Mouse (Mus musculus) neural tube, embryonic 15.5 days (tissue): ENCODE measurements around the gene Tenm2. TPM values are rescaled to one million over a fixed set of nuclear protein-coding genes. Genes with fewer than 3 reads are reported as not detected.

Experiments used
- ATAC-seq: fragments of 200-750 bp; cut with Nextera tagmentation; 2 replicates; pipeline ENCODE4 v1.8.0; 2017; ENCODE audit warnings: mild to moderate bottlenecking, moderate TSS enrichment, moderate library complexity; ENCODE audit not compliant: low FRiP score
- H3K27ac ChIP-seq: fragments of 300-500 bp; sonication (generic); replicated peaks from 2 replicates; pipeline ENCODE4 v1.5.1; 2015; ENCODE audit warnings: mild to moderate bottlenecking, inconsistent platforms
- H3K27me3 ChIP-seq: fragments of 300-500 bp; sonication (generic); replicated peaks from 2 replicates; pipeline ENCODE4 v1.6.1; 2015; ENCODE audit warnings: inconsistent platforms
- H3K36me3 ChIP-seq: fragments of 300-500 bp; sonication (generic); 2 replicates; pipeline ENCODE4 v1.6.1; 2015; ENCODE audit warnings: inconsistent platforms
- H3K4me1 ChIP-seq: fragments of 300-500 bp; sonication (generic); 2 replicates; pipeline ENCODE4 v1.6.1; 2015; ENCODE audit warnings: inconsistent platforms
- H3K4me2 ChIP-seq: fragments of 300-500 bp; sonication (generic); 2 replicates; pipeline ENCODE4 v1.6.1; 2015; ENCODE audit warnings: inconsistent platforms, mild to moderate bottlenecking, moderate library complexity
- H3K4me3 ChIP-seq: fragments of 300-500 bp; sonication (generic); replicated peaks from 2 replicates; pipeline ENCODE4 v1.5.1; 2015; ENCODE audit warnings: mild to moderate bottlenecking, inconsistent platforms
- H3K9ac ChIP-seq: fragments of 300-500 bp; sonication (generic); replicated peaks from 2 replicates; pipeline ENCODE4 v1.6.1; 2015; ENCODE audit warnings: mild to moderate bottlenecking, inconsistent platforms
- H3K9me3 ChIP-seq: fragments of 300-500 bp; sonication (generic); replicated peaks from 2 replicates; pipeline ENCODE4 v1.6.1; 2016; ENCODE audit warnings: inconsistent platforms
- WGBS: fragments of 180-500 bp; shearing (Covaris S2); methylation state at CpG from one replicate; pipeline ENCODE4 v1.1.7; 2015; ENCODE audit warnings: mixed read lengths; 5-methylcytosine and 5-hydroxymethylcytosine counted together
- polyA plus RNA-seq: library from polyadenylated mRNA; unstranded; fragments of >200 nt; fragmentation: Nextera tagmentation; extraction: Ambion mirVana; gene quantifications from 2 replicates; pipeline ENCODE4 v1.2.1, GENCODE M21; 2015

Gene Tenm2
- polyA plus RNA-seq, 1 experiment from 2014 or later, result 34.7 TPM

GRCm38 (mm10) chr11:36758009-36758408 lies 477.8 kb downstream of the Tenm2 start:
- Histone ChIP-seq H3K4me1 (no peaks in the 10 kb centered on the region), H3K36me3 (no peaks in the 10 kb centered on the region), H3K9me3 (no peaks in the 10 kb centered on the region), H3K27me3 (no peaks in the 10 kb centered on the region), H3K27ac (no peak overlapping the region), H3K4me2 (no peak overlapping the region), H3K9ac (no peak overlapping the region), H3K4me3 (no peak overlapping the region)
- no peak for ATAC-seq
- WGBS, result 66% methylated on average over 3 of the region's 3 CpGs

- Histone ChIP-seq H3K9ac (no peak overlapping the region), H3K4me1 (no peaks in the 10 kb centered on the region), H3K4me2 (no peak overlapping the region), H3K9me3 (no peaks in the 10 kb centered on the region), H3K27ac (no peak overlapping the region), H3K4me3 (no peak overlapping the region), H3K27me3 (no peaks in the 10 kb centered on the region), H3K36me3 (no peaks in the 10 kb centered on the region)
- no peak for ATAC-seq
- 63% methylated on average over 4 of the region's 4 CpGs for WGBS
These were observed 489.5 kb downstream of the Tenm2 start for GRCm38 (mm10) chr11:36746286-36746685.

GRCm38 (mm10) chr11:36727800-36728199 lies 508.0 kb downstream of the Tenm2 start:
- H3K4me1 ChIP-seq, result no peaks in the 10 kb centered on the region
- no peak overlapping the region for H3K4me3 ChIP-seq
- WGBS, result 69% methylated on average over 3 of the region's 3 CpGs
- no peaks in the 10 kb centered on the region for H3K36me3 ChIP-seq
- H3K4me2 ChIP-seq, result no peak overlapping the region
- ATAC-seq, result no peak
- no peak overlapping the region for H3K9ac ChIP-seq
- no peaks in the 10 kb centered on the region for H3K27me3 ChIP-seq
- no peaks in the 10 kb centered on the region for H3K9me3 ChIP-seq
- no peak overlapping the region for H3K27ac ChIP-seq

GRCm38 (mm10) chr11:36702881-36703280 lies 532.9 kb downstream of the Tenm2 start:
- Histone ChIP-seq H3K9me3 (no peaks in the 10 kb centered on the region), H3K27ac (no peak overlapping the region), H3K4me3 (no peak overlapping the region), H3K27me3 (no peaks in the 10 kb centered on the region), H3K9ac (no peak overlapping the region), H3K4me1 (peaks cover 8% of the 10 kb centered on the region; the same call in 1 of the 2 replicates), H3K4me2 (no peak overlapping the region), H3K36me3 (no peaks in the 10 kb centered on the region)
- ATAC-seq, result no peak
- WGBS, result 82% methylated on average over 2 of the region's 2 CpGs

GRCm38 (mm10) chr11:36700951-36701350 lies 534.8 kb downstream of the Tenm2 start:
- Histone ChIP-seq H3K4me3 (no peak overlapping the region), H3K4me2 (no peak overlapping the region), H3K27me3 (no peaks in the 10 kb centered on the region), H3K4me1 (peaks cover 17% of the 10 kb centered on the region), H3K36me3 (no peaks in the 10 kb centered on the region), H3K9me3 (no peaks in the 10 kb centered on the region), H3K27ac (no peak overlapping the region), H3K9ac (no peak overlapping the region)
- WGBS, result 83% methylated on average over 3 of the region's 3 CpGs
- ATAC-seq, result no peak

- WGBS, result 71% methylated on average over 6 of the region's 6 CpGs
- H3K4me1 ChIP-seq, result peaks cover 17% of the 10 kb centered on the region
- no peak overlapping the region for H3K4me2 ChIP-seq
- no peaks in the 10 kb centered on the region for H3K27me3 ChIP-seq
- H3K4me3 ChIP-seq, result no peak overlapping the region
- H3K36me3 ChIP-seq, result no peaks in the 10 kb centered on the region
- no peak overlapping the region for H3K27ac ChIP-seq
- no peak for ATAC-seq
- no peak overlapping the region for H3K9ac ChIP-seq
- H3K9me3 ChIP-seq, result no peaks in the 10 kb centered on the region
These were observed 535.6 kb downstream of the Tenm2 start for GRCm38 (mm10) chr11:36700131-36700530.

GRCm38 (mm10) chr11:36698268-36698667 lies 537.5 kb downstream of the Tenm2 start:
- no peak; the same call in 1 of the 2 replicates for ATAC-seq
- Histone ChIP-seq H3K9me3 (no peaks in the 10 kb centered on the region), H3K4me1 (peaks cover 21% of the 10 kb centered on the region), H3K27ac (no peak overlapping the region), H3K4me3 (no peak overlapping the region), H3K27me3 (no peaks in the 10 kb centered on the region), H3K4me2 (no peak overlapping the region), H3K36me3 (no peaks in the 10 kb centered on the region), H3K9ac (no peak overlapping the region)
- WGBS, result 25% methylated on average over 7 of the region's 7 CpGs

- no peak for ATAC-seq
- 59% methylated on average over 8 of the region's 8 CpGs for WGBS
- H3K4me1 ChIP-seq, result peaks cover 21% of the 10 kb centered on the region
These were observed 537.9 kb downstream of the Tenm2 start for GRCm38 (mm10) chr11:36697816-36698215.

GRCm38 (mm10) chr11:36697021-36697639 lies 538.6 kb downstream of the Tenm2 start:
- peak overlapping the region; percentile 17; the same call in 1 of the 2 replicates for H3K4me2 ChIP-seq
- no peaks in the 10 kb centered on the region for H3K9me3 ChIP-seq
- H3K27ac ChIP-seq, result no peak overlapping the region
- H3K4me1 ChIP-seq, result peaks cover 21% of the 10 kb centered on the region
- peak; percentile 72 for ATAC-seq
- no peak overlapping the region for H3K9ac ChIP-seq
- H3K27me3 ChIP-seq, result no peaks in the 10 kb centered on the region
- no peak overlapping the region for H3K4me3 ChIP-seq
- no peaks in the 10 kb centered on the region for H3K36me3 ChIP-seq
- 15% methylated on average over 10 of the region's 10 CpGs for WGBS

More at GRCm38 (mm10) chr11:36697816-36698215, 537.9 kb downstream of the Tenm2 start:
- Histone ChIP-seq H3K27ac (no peak overlapping the region), H3K9ac (no peak overlapping the region), H3K4me3 (no peak overlapping the region), H3K27me3 (no peaks in the 10 kb centered on the region), H3K4me2 (no peak overlapping the region), H3K9me3 (no peaks in the 10 kb centered on the region), H3K36me3 (no peaks in the 10 kb centered on the region)

- H3K9me3 ChIP-seq, result no peaks in the 10 kb centered on the region
- no peak overlapping the region for H3K4me3 ChIP-seq
- H3K36me3 ChIP-seq, result no peaks in the 10 kb centered on the region
- WGBS, result 62% methylated on average over 8 of the region's 8 CpGs
- no peak overlapping the region for H3K9ac ChIP-seq
- H3K4me1 ChIP-seq, result peaks cover 21% of the 10 kb centered on the region
- no peaks in the 10 kb centered on the region for H3K27me3 ChIP-seq
- no peak overlapping the region; the same call in 1 of the 2 replicates for H3K27ac ChIP-seq
- no peak overlapping the region for H3K4me2 ChIP-seq
- no peak for ATAC-seq
These were observed 541.0 kb downstream of the Tenm2 start for GRCm38 (mm10) chr11:36694810-36695209.

GRCm38 (mm10) chr11:36692637-36693036 lies 543.1 kb downstream of the Tenm2 start:
- Histone ChIP-seq H3K27ac (no peak overlapping the region), H3K4me3 (no peak overlapping the region), H3K9ac (no peak overlapping the region), H3K4me2 (no peak overlapping the region), H3K27me3 (no peaks in the 10 kb centered on the region), H3K4me1 (peaks cover 11% of the 10 kb centered on the region), H3K36me3 (no peaks in the 10 kb centered on the region), H3K9me3 (no peaks in the 10 kb centered on the region)
- WGBS, result 75% methylated on average over 3 of the region's 3 CpGs
- no peak for ATAC-seq

GRCm38 (mm10) chr11:36690826-36691225 lies 544.9 kb downstream of the Tenm2 start:
- no peaks in the 10 kb centered on the region for H3K9me3 ChIP-seq
- no peaks in the 10 kb centered on the region for H3K36me3 ChIP-seq
- WGBS, result 75% methylated on average over 6 of the region's 6 CpGs
- no peak overlapping the region for H3K9ac ChIP-seq
- peaks cover 4% of the 10 kb centered on the region; the same call in 1 of the 2 replicates for H3K4me1 ChIP-seq
- no peak overlapping the region for H3K4me3 ChIP-seq
- no peak for ATAC-seq
- H3K4me2 ChIP-seq, result no peak overlapping the region
- no peaks in the 10 kb centered on the region for H3K27me3 ChIP-seq
- H3K27ac ChIP-seq, result no peak overlapping the region
